Mouse (Mus musculus): ENCODE measurements at regions not wholly inside any gene's neighbourhood (a gene's known extent, or its start where the extent isn't known, plus 50 kb on each side); places are given as distances from the start of the nearest gene placed in this dataset.

DNA sequence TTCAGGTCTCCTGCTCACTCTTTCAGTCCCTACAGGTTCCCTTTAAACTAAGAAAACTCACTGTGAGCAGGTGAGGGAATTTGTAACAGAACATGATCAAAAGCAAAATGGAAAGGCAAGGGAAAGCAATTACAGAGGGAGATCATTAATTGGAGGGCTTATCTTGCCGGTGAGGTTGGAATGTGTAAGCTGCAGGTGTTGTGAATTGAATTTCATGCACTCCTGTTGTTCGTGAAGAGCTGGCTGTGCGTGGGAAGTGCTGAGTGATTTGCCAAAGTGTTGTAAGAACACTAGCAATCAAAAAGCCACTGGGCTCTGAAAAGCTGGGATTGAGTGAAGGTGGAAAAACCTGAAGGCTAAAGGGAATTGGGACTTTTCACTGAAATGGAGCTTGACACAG is 808.8 kb upstream of the Lcorl start:
- TF ChIP-seq CTCF (IDR thresholded peaks at IDR 0.05; ENCODE audit: extremely low read depth, insufficient read length, insufficient replicate concordance, low read depth, low read length): no peak
- no peak for TF ChIP-seq POLR2A (IDR thresholded peaks at IDR 0.05; ENCODE audit: low read depth, low read length)
